Mouse (Mus musculus): Measurements from ENCODE around the gene Vps35l. TPM values are rescaled to one million over a fixed set of nuclear protein-coding genes. Genes with fewer than 3 reads are reported as not detected.

The Vps35l gene
- total and polyA plus RNA-seq, 2 experiments from 2014 or later: 41.0 to 63.8 TPM

- peak overlapping the region; percentile 97 for H3K4me2 ChIP-seq (ENCODE audit: low read depth, low read length)
- H3K9ac ChIP-seq (replicated peaks; ENCODE audit: low read depth, low read length): no peak overlapping the region; the same call in 1 of the 2 replicates
- no peak overlapping the region for H3K27ac ChIP-seq (ENCODE audit: low read depth)
- 69% methylated on average over 9 of the region's 9 CpGs for WGBS
- DNase-seq (ENCODE audit: low spot score) (no peak), ATAC-seq (ENCODE audit: insufficient read depth, low read depth) (no peak)
- no peaks in the 10 kb centered on the region for H3K9me3 ChIP-seq (replicated peaks; ENCODE audit: control insufficient read depth, low read length)
- peaks cover 15% of the 10 kb centered on the region for H3K4me1 ChIP-seq (ENCODE audit: control insufficient read depth, insufficient read depth)
- peak overlapping the region; percentile 87 for H3K4me3 ChIP-seq (ENCODE audit: low read depth, low read length)
- peaks cover 5% of the 10 kb centered on the region; the same call in 1 of the 2 replicates for H3K36me3 ChIP-seq (replicated peaks; ENCODE audit: control insufficient read depth, insufficient read depth, low read length)
- TF ChIP-seq CTCF (IDR thresholded peaks at IDR 0.05; ENCODE audit: low read depth) (no peak), EP300 (IDR thresholded peaks at IDR 0.05; ENCODE audit: low read depth) (no peak)
- no peaks in the 10 kb centered on the region for H3K27me3 ChIP-seq (ENCODE audit: control insufficient read depth, insufficient read depth, low read length)
Observed at GRCm38 (mm10) chr7:118704001-118704850, 35.8 kb upstream of the Vps35l start.

- peak within 1 kb of the TSS; percentile 97 for H3K4me2 ChIP-seq (ENCODE audit: low read depth, low read length)
- no peaks in the 10 kb centered on the region for H3K36me3 ChIP-seq (replicated peaks; ENCODE audit: control insufficient read depth, insufficient read depth, low read length)
Observed at GRCm38 (mm10) chr7:118705101-118705961, 34.7 kb upstream of the Vps35l start, which contains the start of gene Gde1. Gene Gde1, minus strand, starts transcription at chr7:118705778.

GRCm38 (mm10) chr7:118706051-118706450 lies 34.0 kb upstream of the Vps35l start:
- TF ChIP-seq CTCF (IDR thresholded peaks at IDR 0.05; ENCODE audit: low read depth) (no peak), EP300 (IDR thresholded peaks at IDR 0.05; ENCODE audit: low read depth) (no peak)
- no peak for DNase-seq (ENCODE audit: low spot score)
- ATAC-seq (ENCODE audit: insufficient read depth, low read depth): no peak
- H3K4me2 ChIP-seq (ENCODE audit: low read depth, low read length): peak overlapping the region; percentile 97
- peak overlapping the region; percentile 87; the same call in 1 of the 2 replicates for H3K4me3 ChIP-seq (ENCODE audit: low read depth, low read length)
- H3K27me3 ChIP-seq (ENCODE audit: control insufficient read depth, insufficient read depth, low read length): no peaks in the 10 kb centered on the region
- H3K27ac ChIP-seq (ENCODE audit: low read depth): peak overlapping the region; percentile 84
- no peak overlapping the region for H3K9ac ChIP-seq (replicated peaks; ENCODE audit: low read depth, low read length)
- 55% methylated on average over 6 of the region's 6 CpGs for WGBS
- H3K4me1 ChIP-seq (ENCODE audit: control insufficient read depth, insufficient read depth): peaks cover 15% of the 10 kb centered on the region
- no peaks in the 10 kb centered on the region for H3K36me3 ChIP-seq (replicated peaks; ENCODE audit: control insufficient read depth, insufficient read depth, low read length)
- no peaks in the 10 kb centered on the region for H3K9me3 ChIP-seq (replicated peaks; ENCODE audit: control insufficient read depth, low read length)

More at GRCm38 (mm10) chr7:118705101-118705961, 34.7 kb upstream of the Vps35l start, which contains the start of gene Gde1:
- Histone ChIP-seq H3K9me3 (replicated peaks; ENCODE audit: control insufficient read depth, low read length) (no peaks in the 10 kb centered on the region), H3K27ac (ENCODE audit: low read depth) (peak within 1 kb of the TSS; percentile 84), H3K4me3 (ENCODE audit: low read depth, low read length) (peak within 1 kb of the TSS; percentile 87), H3K27me3 (ENCODE audit: control insufficient read depth, insufficient read depth, low read length) (no peaks in the 10 kb centered on the region), H3K4me1 (ENCODE audit: control insufficient read depth, insufficient read depth) (peaks cover 15% of the 10 kb centered on the region), H3K9ac (replicated peaks; ENCODE audit: low read depth, low read length) (peak within 1 kb of the TSS; percentile 80)
- under 1% methylated on average over 65 of the region's 66 CpGs for WGBS
- DNase-seq (ENCODE audit: low spot score): peak; percentile 88
- peak; percentile 93 for ATAC-seq (ENCODE audit: insufficient read depth, low read depth)
- TF ChIP-seq EP300 (IDR thresholded peaks at IDR 0.05; ENCODE audit: low read depth) (no peak), CTCF (IDR thresholded peaks at IDR 0.05; ENCODE audit: low read depth) (no peak)

- Histone ChIP-seq H3K4me3 (ENCODE audit: low read depth, low read length) (no peak overlapping the region), H3K9ac (replicated peaks; ENCODE audit: low read depth, low read length) (no peak overlapping the region), H3K9me3 (replicated peaks; ENCODE audit: control insufficient read depth, low read length) (no peaks in the 10 kb centered on the region), H3K27ac (ENCODE audit: low read depth) (no peak overlapping the region), H3K27me3 (ENCODE audit: control insufficient read depth, insufficient read depth, low read length) (no peaks in the 10 kb centered on the region), H3K36me3 (replicated peaks; ENCODE audit: control insufficient read depth, insufficient read depth, low read length) (no peaks in the 10 kb centered on the region), H3K4me1 (ENCODE audit: control insufficient read depth, insufficient read depth) (peaks cover 15% of the 10 kb centered on the region), H3K4me2 (ENCODE audit: low read depth, low read length) (no peak overlapping the region)
- DNase-seq (ENCODE audit: low spot score) (no peak), ATAC-seq (ENCODE audit: insufficient read depth, low read depth) (no peak)
- TF ChIP-seq EP300 (IDR thresholded peaks at IDR 0.05; ENCODE audit: low read depth) (no peak), CTCF (IDR thresholded peaks at IDR 0.05; ENCODE audit: low read depth) (no peak)
- WGBS: 93% methylated on average over 5 of the region's 5 CpGs
Observed at GRCm38 (mm10) chr7:118706488-118706887, 33.5 kb upstream of the Vps35l start.

- WGBS: 54% methylated on average over 2 of the region's 2 CpGs
- Histone ChIP-seq H3K27me3 (ENCODE audit: control insufficient read depth, insufficient read depth, low read length) (no peaks in the 10 kb centered on the region), H3K36me3 (replicated peaks; ENCODE audit: control insufficient read depth, insufficient read depth, low read length) (no peaks in the 10 kb centered on the region), H3K4me1 (ENCODE audit: control insufficient read depth, insufficient read depth) (peaks cover 15% of the 10 kb centered on the region), H3K9me3 (replicated peaks; ENCODE audit: control insufficient read depth, low read length) (no peaks in the 10 kb centered on the region), H3K9ac (replicated peaks; ENCODE audit: low read depth, low read length) (no peak overlapping the region), H3K4me2 (ENCODE audit: low read depth, low read length) (no peak overlapping the region), H3K27ac (ENCODE audit: low read depth) (no peak overlapping the region), H3K4me3 (ENCODE audit: low read depth, low read length) (no peak overlapping the region)
- ATAC-seq (ENCODE audit: insufficient read depth, low read depth) (no peak), DNase-seq (ENCODE audit: low spot score) (no peak)
- TF ChIP-seq CTCF (IDR thresholded peaks at IDR 0.05; ENCODE audit: low read depth) (no peak), EP300 (IDR thresholded peaks at IDR 0.05; ENCODE audit: low read depth) (no peak)
Observed at GRCm38 (mm10) chr7:118707216-118707615, 32.8 kb upstream of the Vps35l start.
